Mouse (Mus musculus): ENCODE results near the gene Scamp1. TPM values are rescaled to one million over a fixed set of nuclear protein-coding genes. Genes with fewer than 3 reads are reported as not detected.

The Scamp1 gene
- total RNA-seq, 4 experiments from 2014 or later, result 18.0 to 21.6 (median 18.9) TPM

DNA sequence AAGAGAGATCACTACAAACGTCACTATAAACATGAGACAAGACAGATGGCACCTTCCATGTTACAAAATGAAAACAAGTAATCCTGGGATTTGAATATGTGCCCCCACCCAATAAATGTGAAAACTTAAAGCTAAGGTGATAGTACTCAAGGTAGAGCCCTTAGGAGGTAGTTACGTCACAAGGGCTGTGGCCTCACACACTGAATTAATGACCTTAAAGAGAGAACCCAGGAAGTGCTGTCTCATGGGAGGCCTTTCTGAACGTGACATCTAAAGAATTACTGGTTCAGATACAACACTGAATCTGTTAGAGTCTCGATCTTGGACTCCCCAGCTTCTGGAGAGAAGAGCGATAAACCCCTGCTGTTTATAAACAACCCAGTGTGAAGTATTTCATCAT, 6.2 kb downstream of the Scamp1 start:
- DNase-seq (ENCODE audit: low spot score in 2 of 2), result no peak

GRCm38 (mm10) chr13:94271284-94271683, 14.4 kb downstream of the Scamp1 start:
- no peak for DNase-seq (ENCODE audit: low spot score in 2 of 2)

DNA sequence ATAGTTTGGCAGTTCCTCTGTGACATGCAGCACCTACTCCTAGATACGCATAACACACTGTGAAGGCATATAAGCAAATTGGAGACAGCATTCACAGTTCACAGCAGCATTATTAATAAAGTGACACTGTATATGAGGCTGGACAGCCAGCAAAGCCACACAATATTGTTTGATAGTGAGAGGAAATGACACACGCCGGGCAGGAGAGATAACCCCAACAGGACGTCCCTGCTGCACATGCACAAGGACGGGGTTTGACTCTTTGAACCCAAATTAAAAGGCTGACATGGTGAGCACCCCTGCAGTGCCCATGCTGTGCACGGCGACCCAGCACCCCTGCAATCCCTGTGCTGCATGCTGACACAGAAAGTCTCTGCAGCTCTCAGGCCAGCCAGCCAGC, 17.5 kb downstream of the Scamp1 start:
- no peak for DNase-seq (ENCODE audit: low spot score in 2 of 2)

DNA sequence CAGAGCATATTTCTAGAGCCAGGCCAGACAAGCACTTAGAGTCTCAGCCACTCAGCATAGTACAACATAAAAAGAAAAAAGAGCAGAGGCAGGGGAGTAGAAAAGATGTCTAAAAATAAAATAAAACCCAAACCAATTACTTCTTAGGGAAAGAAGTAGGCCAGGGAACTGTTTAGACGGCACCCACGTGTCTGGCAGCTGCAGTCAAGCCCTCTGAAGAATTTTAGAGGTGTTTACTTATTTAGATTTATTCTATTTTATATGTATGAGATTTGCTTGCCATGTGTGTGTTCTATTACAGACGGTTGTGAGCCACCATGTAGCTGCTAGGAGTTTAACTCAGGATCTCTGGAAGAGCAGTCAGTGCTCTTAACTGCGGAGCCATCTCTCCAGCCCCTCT, 18.5 kb downstream of the Scamp1 start:
- no peak for DNase-seq (ENCODE audit: low spot score in 2 of 2)

- DNase-seq (ENCODE audit: low spot score in 2 of 2), result no peak
These were observed 19.1 kb downstream of the Scamp1 start for GRCm38 (mm10) chr13:94266530-94266929.

GRCm38 (mm10) chr13:94265291-94265690, 20.4 kb downstream of the Scamp1 start:
- no peak for DNase-seq (ENCODE audit: low spot score in 2 of 2)

DNA sequence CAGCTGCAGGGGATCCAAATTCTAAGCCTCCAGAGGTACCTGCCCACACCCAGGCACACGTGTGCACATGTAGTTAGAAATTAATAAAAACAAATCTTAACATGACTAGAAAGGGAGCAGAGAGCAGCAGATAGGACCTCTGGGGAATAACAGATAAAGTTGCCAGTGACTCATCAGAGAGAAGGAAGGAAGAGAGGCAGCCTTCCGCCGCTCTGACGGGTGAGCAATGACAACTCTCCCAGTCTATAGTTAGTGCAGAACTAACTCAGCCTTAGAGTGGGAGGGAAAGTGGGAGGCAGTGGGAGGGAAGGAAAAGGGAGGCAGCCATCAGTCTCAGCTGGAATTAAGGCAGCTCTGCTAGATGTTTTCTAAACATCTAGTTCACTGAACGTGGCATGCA, 21.7 kb downstream of the Scamp1 start:
- DNase-seq (ENCODE audit: low spot score in 2 of 2), result no peak

- DNase-seq (ENCODE audit: low spot score in 2 of 2), result no peak
These were observed 23.1 kb downstream of the Scamp1 start for GRCm38 (mm10) chr13:94262551-94262950.

GRCm38 (mm10) chr13:94261624-94262023, 24.0 kb downstream of the Scamp1 start:
- no peak for DNase-seq (ENCODE audit: low spot score in 2 of 2)

- DNase-seq (ENCODE audit: low spot score in 2 of 2), result no peak
These were observed 24.7 kb downstream of the Scamp1 start for GRCm38 (mm10) chr13:94260961-94261360.

GRCm38 (mm10) chr13:94259210-94259609, 26.4 kb downstream of the Scamp1 start:
- no peak for DNase-seq (ENCODE audit: low spot score in 2 of 2)

GRCm38 (mm10) chr13:94258530-94258929, 27.1 kb downstream of the Scamp1 start:
- DNase-seq (ENCODE audit: low spot score in 2 of 2), result no peak

DNA sequence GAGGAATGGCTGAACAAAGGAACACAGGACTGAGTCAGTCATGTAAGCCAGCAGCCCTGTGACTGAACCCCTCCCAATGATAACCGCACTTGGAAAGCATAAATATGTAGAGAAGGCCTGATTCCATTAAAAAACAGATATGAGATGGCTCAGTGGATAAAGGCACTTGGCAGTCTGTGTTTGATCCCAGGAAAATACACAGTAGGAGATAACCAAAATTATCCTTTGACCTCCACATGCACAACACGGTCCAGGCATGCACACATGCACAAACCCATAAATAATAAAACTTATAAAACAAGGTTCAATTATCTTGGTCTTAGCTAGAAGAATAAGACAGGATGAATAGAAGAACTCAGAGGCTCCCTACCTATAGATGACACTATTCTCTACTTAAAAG, 27.9 kb downstream of the Scamp1 start:
- DNase-seq (ENCODE audit: low spot score in 2 of 2), result no peak

- DNase-seq (ENCODE audit: low spot score in 2 of 2), result no peak
These were observed 30.5 kb downstream of the Scamp1 start for GRCm38 (mm10) chr13:94255176-94255575.

GRCm38 (mm10) chr13:94254286-94254685, 31.4 kb downstream of the Scamp1 start:
- no peak for DNase-seq (ENCODE audit: low spot score in 2 of 2)

DNA sequence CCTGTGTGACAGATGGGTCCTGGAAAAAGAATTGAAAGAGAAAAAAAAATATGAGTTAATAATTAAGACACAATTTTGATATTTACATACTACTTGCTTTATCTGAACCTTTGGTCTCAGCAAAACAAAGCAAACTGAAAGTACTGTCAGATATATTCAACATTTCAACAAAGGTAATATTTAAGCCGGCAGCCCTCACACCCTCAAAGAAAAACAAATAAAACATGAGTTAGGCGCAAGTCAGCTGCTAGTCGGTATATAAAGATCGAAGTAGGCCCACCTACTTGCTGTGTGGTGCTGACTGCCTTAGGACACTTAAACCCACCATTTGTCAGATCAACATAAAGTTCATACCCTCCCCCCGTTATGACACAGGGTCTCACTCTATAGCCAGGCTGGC, 32.6 kb downstream of the Scamp1 start:
- DNase-seq (ENCODE audit: low spot score in 2 of 2), result no peak

DNA sequence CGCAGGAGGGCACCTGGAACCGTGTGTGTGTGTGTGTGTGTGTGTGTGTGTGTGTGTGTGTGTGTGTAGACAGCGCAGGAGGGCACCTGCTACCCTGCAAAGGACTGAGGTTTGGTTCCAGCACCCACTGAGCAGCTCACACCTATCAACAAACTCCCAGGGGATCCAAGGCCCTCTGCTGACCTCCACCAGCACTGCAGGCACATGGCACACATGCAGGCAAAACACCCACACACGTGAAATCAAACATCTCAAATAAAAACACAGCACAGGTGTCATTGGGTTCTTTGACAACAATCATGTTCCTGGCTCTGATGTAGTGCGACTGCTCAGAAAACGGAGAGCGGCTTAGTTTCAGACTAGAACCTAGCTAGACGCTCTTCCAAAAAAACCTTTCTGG, 34.9 kb downstream of the Scamp1 start:
- DNase-seq (ENCODE audit: low spot score in 2 of 2), result no peak

GRCm38 (mm10) chr13:94250188-94250587, 35.5 kb downstream of the Scamp1 start:
- no peak for DNase-seq (ENCODE audit: low spot score in 2 of 2)

DNA sequence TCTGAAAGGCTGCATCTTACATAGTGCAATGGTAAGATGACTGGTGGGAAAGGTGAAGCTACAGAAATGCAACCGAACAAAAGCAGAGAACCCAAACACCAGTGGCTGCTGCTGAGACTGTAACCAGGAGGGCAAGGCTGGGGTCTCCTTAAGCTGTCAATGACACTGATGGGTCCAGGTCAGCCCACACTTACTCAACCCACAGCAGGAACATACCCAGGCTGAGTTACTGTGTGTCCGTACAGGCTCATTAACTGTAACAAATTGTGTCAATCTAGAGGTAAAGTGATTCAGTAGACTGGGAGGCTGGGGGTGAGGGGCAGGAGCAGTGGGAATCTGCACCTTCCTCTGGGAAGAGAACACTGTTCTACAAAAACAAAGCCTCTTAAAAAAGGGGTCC, 42.8 kb downstream of the Scamp1 start:
- no peak for DNase-seq (ENCODE audit: low spot score in 2 of 2)

GRCm38 (mm10) chr13:94241892-94242524, 43.6 kb downstream of the Scamp1 start:
- no peak for DNase-seq (ENCODE audit: low spot score in 2 of 2)

DNA sequence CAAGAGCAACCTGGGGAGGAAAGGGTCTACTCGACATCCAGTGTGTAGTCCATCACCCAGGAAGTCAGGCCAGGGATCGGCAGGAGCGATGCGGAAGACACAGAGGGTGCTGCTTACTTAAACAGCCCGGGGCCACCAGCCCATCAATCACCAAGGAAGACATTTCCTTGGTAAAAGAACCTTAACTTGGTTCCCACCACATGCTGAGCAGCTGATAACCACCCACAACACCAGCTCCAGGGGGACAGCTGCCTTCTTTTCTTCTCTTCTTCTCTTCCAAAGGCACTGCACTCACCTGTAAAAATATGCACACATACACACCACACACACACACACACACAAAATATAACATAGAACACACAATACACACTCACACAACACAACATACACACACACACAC, 44.8 kb downstream of the Scamp1 start:
- no peak for DNase-seq (ENCODE audit: low spot score in 2 of 2)

DNA sequence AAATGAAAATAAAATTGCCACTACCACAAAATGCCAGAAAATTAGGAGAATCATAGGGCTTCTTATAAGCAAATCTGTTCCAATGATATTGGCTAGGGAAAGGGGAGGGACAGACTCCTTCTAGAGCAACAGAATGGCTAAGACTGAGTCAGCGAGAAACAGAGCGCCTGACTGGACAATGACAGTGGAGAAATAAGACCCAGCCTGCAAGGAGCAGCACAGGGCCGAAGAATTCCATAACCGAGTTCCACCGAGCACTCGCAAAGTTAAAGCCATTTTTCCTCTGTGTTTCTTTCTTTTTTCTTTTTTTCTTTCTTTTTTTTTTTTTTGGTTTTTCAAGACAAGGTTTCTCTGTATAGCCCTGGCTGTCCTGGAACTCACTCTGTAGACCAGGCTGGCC, 45.5 kb downstream of the Scamp1 start:
- DNase-seq (ENCODE audit: low spot score in 2 of 2), result no peak

GRCm38 (mm10) chr13:94239488-94239887, 46.2 kb downstream of the Scamp1 start:
- DNase-seq (ENCODE audit: low spot score in 2 of 2), result no peak

GRCm38 (mm10) chr13:94231871-94232270, 53.8 kb downstream of the Scamp1 start:
- no peak for DNase-seq (ENCODE audit: low spot score in 2 of 2)

Data from gastrocnemius, adult 8-10 months (tissue).